Mouse (Mus musculus) liver, adult 2 months (tissue): ENCODE data around the gene Gpr82.

Experiments
- CTCF ChIP-seq: fragments of 200-500 bp; IDR thresholded peaks from 2 replicates; pipeline ENCODE4 v1.5.1; 2011; ENCODE audit warnings: low read depth, low read length, control low read depth
- POLR2A ChIP-seq: fragments of 200-500 bp; IDR thresholded peaks from 2 replicates; pipeline ENCODE4 v1.6.1; 2011; ENCODE audit warnings: low read length, control low read depth; ENCODE audit not compliant: insufficient read depth; ENCODE audit errors: extremely low read depth

- TF ChIP-seq POLR2A (no peak), CTCF (no peak)
These were observed 43.9 kb downstream of the Gpr82 start for GRCm38 (mm10) chrX:13705051-13705450.
